Mouse (Mus musculus): ENCODE results near the gene Masp2.

GRCm38 (mm10) chr4:148580765-148581164 is 21.6 kb upstream of the Masp2 start:
- no peak for TF ChIP-seq CTCF (IDR thresholded peaks at IDR 0.05; ENCODE audit: low read depth)
- TF ChIP-seq EP300 (IDR thresholded peaks at IDR 0.05; ENCODE audit: low read depth) = no peak

Data from heart, postnatal 0 days (tissue).